Mouse (Mus musculus): ENCODE data around the gene Fto. TPM values are rescaled to one million over a fixed set of nuclear protein-coding genes. Genes with fewer than 3 reads are reported as not detected.

Gene Fto
- polyA plus RNA-seq, 1 experiment, result 11.9 TPM

GRCm38 (mm10) chr8:91577605-91578004, 264.3 kb downstream of the Fto start:
- no peaks in the 10 kb centered on the region for H3K4me1 ChIP-seq (ENCODE audit: control insufficient read depth, insufficient read depth, insufficient read length)
- no peak overlapping the region for H3K4me3 ChIP-seq (ENCODE audit: extremely low read depth, insufficient read depth, insufficient read length)
- TF ChIP-seq CTCF (IDR thresholded peaks at IDR 0.05; ENCODE audit: extremely low read depth, insufficient read depth, insufficient read length, insufficient replicate concordance), result no peak
- TF ChIP-seq POLR2A (IDR thresholded peaks at IDR 0.05; ENCODE audit: low read depth, low read length), result no peak
- WGBS, result 78% methylated on average over 3 of the region's 3 CpGs
- H3K27ac ChIP-seq (ENCODE audit: insufficient read depth, low read length), result no peak overlapping the region
- no peaks in the 10 kb centered on the region for H3K27me3 ChIP-seq (ENCODE audit: control insufficient read depth, insufficient read depth, low read length)
- no peak for DNase-seq (ENCODE audit: low read depth in 1 of 2, low spot score in 2 of 2)
- no peaks in the 10 kb centered on the region for H3K36me3 ChIP-seq (ENCODE audit: control insufficient read depth, insufficient read depth, low read length)

GRCm38 (mm10) chr8:91584620-91585415, 271.5 kb downstream of the Fto start:
- no peaks in the 10 kb centered on the region for H3K27me3 ChIP-seq (ENCODE audit: control insufficient read depth, insufficient read depth, low read length)
- 90% methylated on average over 11 of the region's 11 CpGs for WGBS
- TF ChIP-seq CTCF (IDR thresholded peaks at IDR 0.05; ENCODE audit: extremely low read depth, insufficient read depth, insufficient read length, insufficient replicate concordance) (no peak), POLR2A (IDR thresholded peaks at IDR 0.05; ENCODE audit: low read depth, low read length) (no peak)

GRCm38 (mm10) chr8:91592436-91593105, 279.2 kb downstream of the Fto start:
- TF ChIP-seq CTCF (IDR thresholded peaks at IDR 0.05; ENCODE audit: extremely low read depth, insufficient read depth, insufficient read length, insufficient replicate concordance), result no peak
- TF ChIP-seq POLR2A (IDR thresholded peaks at IDR 0.05; ENCODE audit: low read depth, low read length), result no peak
- Histone ChIP-seq H3K36me3 (ENCODE audit: control insufficient read depth, insufficient read depth, low read length) (no peaks in the 10 kb centered on the region; the same call in 1 of the 2 replicates), H3K27ac (ENCODE audit: insufficient read depth, low read length) (no peak overlapping the region), H3K27me3 (ENCODE audit: control insufficient read depth, insufficient read depth, low read length) (no peaks in the 10 kb centered on the region), H3K4me1 (ENCODE audit: control insufficient read depth, insufficient read depth, insufficient read length) (no peaks in the 10 kb centered on the region), H3K4me3 (ENCODE audit: extremely low read depth, insufficient read depth, insufficient read length) (no peak overlapping the region)
- no peak for DNase-seq (ENCODE audit: low read depth in 1 of 2, low spot score in 2 of 2)
- WGBS, result 90% methylated on average over 10 of the region's 10 CpGs

More at GRCm38 (mm10) chr8:91584620-91585415, 271.5 kb downstream of the Fto start:
- no peak for DNase-seq (ENCODE audit: low read depth in 1 of 2, low spot score in 2 of 2)
- Histone ChIP-seq H3K27ac (ENCODE audit: insufficient read depth, low read length) (no peak overlapping the region), H3K4me1 (ENCODE audit: control insufficient read depth, insufficient read depth, insufficient read length) (no peaks in the 10 kb centered on the region), H3K4me3 (ENCODE audit: extremely low read depth, insufficient read depth, insufficient read length) (no peak overlapping the region), H3K36me3 (ENCODE audit: control insufficient read depth, insufficient read depth, low read length) (no peaks in the 10 kb centered on the region)

- DNase-seq (ENCODE audit: low read depth in 1 of 2, low spot score in 2 of 2), result no peak
- 92% methylated on average over 12 of the region's 12 CpGs for WGBS
Measured at GRCm38 (mm10) chr8:91593202-91593781, 280.0 kb downstream of the Fto start.

GRCm38 (mm10) chr8:91599349-91599837, 286.1 kb downstream of the Fto start:
- H3K27me3 ChIP-seq (ENCODE audit: control insufficient read depth, insufficient read depth, low read length), result no peaks in the 10 kb centered on the region
- no peak for DNase-seq (ENCODE audit: low read depth in 1 of 2, low spot score in 2 of 2)
- WGBS, result 92% methylated on average over 14 of the region's 14 CpGs
- no peak for TF ChIP-seq CTCF (IDR thresholded peaks at IDR 0.05; ENCODE audit: extremely low read depth, insufficient read depth, insufficient read length, insufficient replicate concordance)
- TF ChIP-seq POLR2A (IDR thresholded peaks at IDR 0.05; ENCODE audit: low read depth, low read length), result no peak
- H3K36me3 ChIP-seq (ENCODE audit: control insufficient read depth, insufficient read depth, low read length), result no peaks in the 10 kb centered on the region
- no peak overlapping the region for H3K4me3 ChIP-seq (ENCODE audit: extremely low read depth, insufficient read depth, insufficient read length)
- no peak overlapping the region for H3K27ac ChIP-seq (ENCODE audit: insufficient read depth, low read length)
- no peaks in the 10 kb centered on the region for H3K4me1 ChIP-seq (ENCODE audit: control insufficient read depth, insufficient read depth, insufficient read length)

More at GRCm38 (mm10) chr8:91593202-91593781, 280.0 kb downstream of the Fto start:
- Histone ChIP-seq H3K4me3 (ENCODE audit: extremely low read depth, insufficient read depth, insufficient read length) (no peak overlapping the region), H3K27me3 (ENCODE audit: control insufficient read depth, insufficient read depth, low read length) (no peaks in the 10 kb centered on the region), H3K27ac (ENCODE audit: insufficient read depth, low read length) (no peak overlapping the region), H3K4me1 (ENCODE audit: control insufficient read depth, insufficient read depth, insufficient read length) (no peaks in the 10 kb centered on the region), H3K36me3 (ENCODE audit: control insufficient read depth, insufficient read depth, low read length) (no peaks in the 10 kb centered on the region; the same call in 1 of the 2 replicates)
- TF ChIP-seq CTCF (IDR thresholded peaks at IDR 0.05; ENCODE audit: extremely low read depth, insufficient read depth, insufficient read length, insufficient replicate concordance) (no peak), POLR2A (IDR thresholded peaks at IDR 0.05; ENCODE audit: low read depth, low read length) (no peak)

GRCm38 (mm10) chr8:91603751-91604150, 290.4 kb downstream of the Fto start:
- Histone ChIP-seq H3K27ac (ENCODE audit: insufficient read depth, low read length) (no peak overlapping the region), H3K27me3 (ENCODE audit: control insufficient read depth, insufficient read depth, low read length) (no peaks in the 10 kb centered on the region), H3K36me3 (ENCODE audit: control insufficient read depth, insufficient read depth, low read length) (no peaks in the 10 kb centered on the region), H3K4me1 (ENCODE audit: control insufficient read depth, insufficient read depth, insufficient read length) (no peaks in the 10 kb centered on the region), H3K4me3 (ENCODE audit: extremely low read depth, insufficient read depth, insufficient read length) (no peak overlapping the region)
- no peak for TF ChIP-seq CTCF (IDR thresholded peaks at IDR 0.05; ENCODE audit: extremely low read depth, insufficient read depth, insufficient read length, insufficient replicate concordance)
- no peak for TF ChIP-seq POLR2A (IDR thresholded peaks at IDR 0.05; ENCODE audit: low read depth, low read length)
- WGBS, result 94% methylated on average over 9 of the region's 9 CpGs
- no peak for DNase-seq (ENCODE audit: low read depth in 1 of 2, low spot score in 2 of 2)
